Mouse (Mus musculus) lung, adult 2 months (tissue): ENCODE results near the gene Ttc7.

ENCODE experiments used
- CTCF ChIP-seq: fragments of 200-500 bp; IDR thresholded peaks from 2 replicates; pipeline ENCODE4 v1.5.1; 2011; ENCODE audit warnings: mild to moderate bottlenecking, low read length, control low read depth; ENCODE audit not compliant: insufficient read depth
- POLR2A ChIP-seq: fragments of 200-500 bp; IDR thresholded peaks from 2 replicates; pipeline ENCODE4 v1.6.1; 2011; ENCODE audit warnings: low read depth, mild to moderate bottlenecking, control low read depth, low read length, borderline replicate concordance; ENCODE audit errors: extremely low read depth

GRCm38 (mm10) chr17:87315021-87315531 lies 32.4 kb downstream of the Ttc7 start:
- peak; percentile 86 for TF ChIP-seq CTCF
- no peak for TF ChIP-seq POLR2A
